Mouse (Mus musculus) E14TG2a.4 (cell line): ENCODE results near the gene Psmc5.

Source experiments
- CTCF ChIP-seq: conservative IDR thresholded peaks from 2 replicates; pipeline ENCODE4 v1.5.1; 2014; ENCODE audit warnings: low read length
- NANOG ChIP-seq: IDR thresholded peaks from 2 replicates; pipeline ENCODE4 v1.6.1; 2014; ENCODE audit warnings: borderline replicate concordance, low read length, mixed read lengths
- POU5F1 ChIP-seq: IDR thresholded peaks from 2 replicates; pipeline ENCODE4 v1.6.1; 2014; ENCODE audit warnings: low read length, borderline replicate concordance

- TF ChIP-seq CTCF (no peak), POU5F1 (no peak), NANOG (no peak)
Measured at GRCm38 (mm10) chr11:106220603-106221002, 35.4 kb upstream of the Psmc5 start.
